Mouse (Mus musculus): ENCODE measurements at regions not wholly inside any gene's neighbourhood (a gene's known extent, or its start where the extent isn't known, plus 50 kb on each side); places are given as distances from the start of the nearest gene placed in this dataset.

DNA sequence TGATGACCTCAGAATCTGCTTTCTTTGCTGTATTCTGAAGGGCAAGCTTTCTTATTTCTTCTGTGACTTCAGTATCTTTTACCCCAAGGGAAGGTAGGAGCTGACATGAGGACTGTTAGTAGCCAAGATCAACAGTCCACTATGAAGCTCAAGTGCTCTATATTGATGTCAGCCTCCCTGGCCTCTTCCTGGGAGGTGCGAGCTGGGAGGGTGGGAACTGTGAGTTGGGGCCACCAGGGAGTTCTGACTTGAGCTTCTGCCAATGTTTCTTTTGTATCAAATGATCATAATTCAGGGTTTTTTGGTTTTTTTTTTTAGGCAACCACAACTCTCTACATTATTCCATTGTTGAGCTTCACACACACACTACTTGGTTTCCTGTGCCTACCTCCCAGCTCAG, 536.8 kb upstream of the Nrp1 start:
- no peak for TF ChIP-seq ETS1 (IDR thresholded peaks at IDR 0.05; ENCODE audit: low read depth, low read length)
- no peak for TF ChIP-seq CTCF (IDR thresholded peaks at IDR 0.05 in 2 of 3, conservative IDR thresholded peaks at IDR 0.05 in 1 of 3; ENCODE audit: control insufficient read depth in 1 of 3, insufficient read depth in 1 of 3, low read depth in 2 of 3, low read length in 3 of 3, poor library complexity in 1 of 3, severe bottlenecking in 1 of 3)
- no peak for TF ChIP-seq E2F4 (IDR thresholded peaks at IDR 0.05; ENCODE audit: borderline replicate concordance, low read depth, low read length)
- TF ChIP-seq HCFC1 (IDR thresholded peaks at IDR 0.05; ENCODE audit: low read depth, low read length): no peak
- TF ChIP-seq ZC3H11A (IDR thresholded peaks at IDR 0.05; ENCODE audit: low read depth, low read length): no peak
